8 mouse cellular contexts compared by ENCODE assay signal in the genomic region with DNA sequence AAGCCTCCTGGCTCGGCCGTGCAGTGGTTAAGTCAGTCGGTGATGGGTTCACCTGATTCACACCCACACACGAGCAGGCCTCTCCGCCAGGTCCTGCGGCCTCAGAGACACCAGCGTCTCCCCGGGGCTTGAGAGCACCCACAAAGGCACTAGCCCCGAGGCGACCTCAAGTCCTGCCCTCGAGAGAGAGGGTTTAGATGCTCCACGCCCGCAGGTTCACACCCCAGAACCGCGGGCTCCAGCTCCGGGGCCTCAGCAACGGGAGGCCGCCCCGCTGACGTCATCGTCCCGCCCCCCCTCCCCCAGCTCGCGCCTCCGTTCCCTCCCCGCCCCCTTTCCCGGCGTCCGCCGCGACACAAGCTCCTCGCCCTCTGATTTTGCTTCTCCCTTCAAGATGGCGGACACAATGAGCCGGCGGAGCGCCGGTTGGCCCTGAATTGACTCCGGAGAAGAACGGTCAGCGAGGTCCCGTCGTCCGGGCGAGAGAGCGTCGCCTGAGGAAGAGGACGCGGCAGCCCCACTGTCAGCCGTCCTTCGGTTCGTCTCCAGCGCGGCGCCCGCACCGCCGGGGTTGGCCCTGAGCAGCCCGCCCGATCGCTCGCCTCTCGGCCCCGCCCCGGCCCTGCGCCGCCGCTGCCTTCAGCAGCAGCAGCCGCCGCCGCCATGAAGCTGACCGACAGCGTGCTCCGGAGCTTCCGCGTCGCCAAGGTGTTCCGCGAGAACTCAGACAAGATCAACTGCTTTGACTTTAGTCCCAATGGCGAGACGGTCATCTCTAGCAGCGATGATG. TPM values are rescaled to one million over a fixed set of nuclear protein-coding genes. Genes with fewer than 3 reads are reported as not detected.
DNase-seq lines count a peak whose midpoint lies in the region; ATAC-seq and TF ChIP-seq lines count a peak whose summit lies in the region.

Wdr82 (plus strand) TSS at position 373 of the 790 bp plus-strand sequence.

- peak within 1 kb of the TSS; percentile 98 for H3K9ac ChIP-seq in forebrain, postnatal 0 days
- H3K9ac ChIP-seq in lung, embryonic 16.5 days (ENCODE audit: low read length), result peak within 1 kb of the TSS; percentile 92

- H3K27ac ChIP-seq in forebrain, postnatal 0 days (ENCODE audit: low read depth, low read length), result peak within 1 kb of the TSS; percentile 98
- peak within 1 kb of the TSS; percentile 94 for H3K27ac ChIP-seq in lung, embryonic 16.5 days (ENCODE audit: low read length)

- WGBS in forebrain, postnatal 0 days, result 0% methylated on average over 67 of the region's 81 CpGs
- under 1% methylated on average over 68 of the region's 81 CpGs for WGBS in lung, embryonic 16.5 days

- no peaks in the 10 kb centered on the region for H3K9me3 ChIP-seq in G1E (replicated peaks)
- no peaks in the 10 kb centered on the region for H3K9me3 ChIP-seq in forebrain, postnatal 0 days (ENCODE audit: low read length)
- H3K9me3 ChIP-seq in lung, embryonic 16.5 days (ENCODE audit: control insufficient read depth, low read length), result no peaks in the 10 kb centered on the region

- no peak for TF ChIP-seq CTCF in G1E (IDR thresholded peaks at IDR 0.05; ENCODE audit: low read depth, low read length)
- TF ChIP-seq CTCF in forebrain, postnatal 0 days (IDR thresholded peaks at IDR 0.05; ENCODE audit: low read depth), result no peak

- peak; percentile 97 for DNase-seq in G1E (ENCODE audit: low spot score)
- peak; percentile 90 to 92 for DNase-seq in cerebellum, adult 18-20 months
- DNase-seq in forebrain, postnatal 0 days, result peak; percentile 94
- peak; percentile 93 for DNase-seq in heart, postnatal 4 days
- peak; percentile 60 for DNase-seq in layer of hippocampus, adult 9-10 months (ENCODE audit: low spot score)
- DNase-seq in ovary, postnatal 10 days (ENCODE audit: low spot score), result peak; percentile 74
- DNase-seq in thymus, postnatal 10 days (ENCODE audit: low spot score in 2 of 2), result peak; percentile 86 to 90

- H3K36me3 ChIP-seq in G1E (replicated peaks), result peaks cover 17% of the 10 kb centered on the region
- no peaks in the 10 kb centered on the region for H3K36me3 ChIP-seq in forebrain, postnatal 0 days (ENCODE audit: insufficient read depth)
- H3K36me3 ChIP-seq in lung, embryonic 16.5 days (ENCODE audit: control insufficient read depth, insufficient read depth, low read length), result no peaks in the 10 kb centered on the region

- peak within 1 kb of the TSS; percentile 88 for H3K4me3 ChIP-seq in G1E (ENCODE audit: low read depth, low read length)
- peak within 1 kb of the TSS; percentile 93 for H3K4me3 ChIP-seq in forebrain, postnatal 0 days (ENCODE audit: low read depth, low read length)
- peak within 1 kb of the TSS; percentile 78 for H3K4me3 ChIP-seq in lung, embryonic 16.5 days (ENCODE audit: low read length)

- peaks cover 35% of the 10 kb centered on the region for H3K4me1 ChIP-seq in G1E (ENCODE audit: insufficient read depth, low read depth, low read length)
- peaks cover 30% of the 10 kb centered on the region for H3K4me1 ChIP-seq in forebrain, postnatal 0 days (ENCODE audit: insufficient read depth)
- H3K4me1 ChIP-seq in lung, embryonic 16.5 days (replicated peaks; ENCODE audit: control insufficient read depth, insufficient read depth, low read length), result peaks cover 22% of the 10 kb centered on the region

- peak; percentile 81 for ATAC-seq in G1E (ENCODE audit: extremely low read depth, insufficient number of reproducible peaks, low FRiP score, poor library complexity, severe bottlenecking)
- ATAC-seq in forebrain, postnatal 0 days, result peak; percentile 94
- ATAC-seq in lung, embryonic 16.5 days (ENCODE audit: low read depth), result peak; percentile 95

- peak within 1 kb of the TSS; percentile 70 for H3K4me2 ChIP-seq in forebrain, postnatal 0 days (ENCODE audit: low read depth)
- peak within 1 kb of the TSS; percentile 67 for H3K4me2 ChIP-seq in lung, embryonic 16.5 days (ENCODE audit: low read depth, low read length)

- H3K27me3 ChIP-seq in G1E (ENCODE audit: insufficient read depth, low read length), result no peaks in the 10 kb centered on the region
- no peaks in the 10 kb centered on the region for H3K27me3 ChIP-seq in forebrain, postnatal 0 days (ENCODE audit: insufficient read depth, low read length)
- no peaks in the 10 kb centered on the region for H3K27me3 ChIP-seq in lung, embryonic 16.5 days (ENCODE audit: control insufficient read depth, insufficient read depth, low read depth, low read length)

RNA-seq across cellular contexts. Expression of gene Wdr82, which starts in this region (rescaled TPM):
- 103 and 116 TPM in 2 replicates for total RNA-seq in G1E (2014; fragmentation: Nextera tagmentation)
- total RNA-seq in G1E (2017), result 92.0 and 95.4 TPM in 2 replicates
- 15.1 and 20.0 TPM in 2 replicates for polyA plus RNA-seq in G1E (2012)
- 216 and 261 TPM in 2 replicates for total RNA-seq in forebrain, postnatal 0 days (2014; rRNA removed)
- 31.5 and 32.5 TPM in 2 replicates for polyA plus RNA-seq in forebrain, postnatal 0 days (2015; fragmentation: Nextera tagmentation; extraction: Ambion mirVana)
- 10 to 100 TPM; 90.0 to 98.5 TPM for total RNA-seq in heart, postnatal 4 days (2021)
- polyA plus RNA-seq in lung, embryonic 16.5 days (2015; fragmentation: Nextera tagmentation; extraction: Ambion mirVana), result 16.3 and 17.5 TPM in 2 replicates

Comparison
In these comparisons a context has a peak if more than half of its experiments do, and no peak if none do; other contexts are left out.
1. Peak in every context shown above with its lines: DNase-seq, ATAC-seq, H3K4me3 ChIP-seq and H3K27ac ChIP-seq.